Mouse (Mus musculus) midbrain, postnatal 0 days (tissue): Measurements from ENCODE around the gene Tent5b. TPM values are rescaled to one million over a fixed set of nuclear protein-coding genes. Genes with fewer than 3 reads are reported as not detected.

Experiments used
- ATAC-seq: fragments of 200-750 bp; cut with Nextera tagmentation; 2 replicates; pipeline ENCODE4 v1.8.0; 2017; ENCODE audit warnings: moderate number of reproducible peaks, mild to moderate bottlenecking, moderate TSS enrichment, moderate library complexity; ENCODE audit not compliant: low FRiP score
- DNase-seq: peaks from one replicate; pipeline ENCODE4 v3.0.0-alpha.2; 2015; ENCODE audit warnings: low spot score
- H3K27ac ChIP-seq: fragments of 300-500 bp; sonication (generic); 2 replicates; pipeline ENCODE4 v1.5.1; 2014; ENCODE audit warnings: low read depth, mild to moderate bottlenecking, low read length, mixed read lengths
- H3K27me3 ChIP-seq: fragments of 300-500 bp; sonication (generic); 2 replicates; pipeline ENCODE4 v1.6.1; 2014; ENCODE audit warnings: low read length, control low read depth, mixed read lengths; ENCODE audit not compliant: insufficient read depth
- H3K36me3 ChIP-seq: fragments of 300-500 bp; sonication (generic); 2 replicates; pipeline ENCODE4 v1.6.1; 2014; ENCODE audit warnings: low read length, control low read depth, mixed read lengths; ENCODE audit not compliant: insufficient read depth
- H3K4me1 ChIP-seq: fragments of 300-500 bp; sonication (generic); 2 replicates; pipeline ENCODE4 v1.6.1; 2014; ENCODE audit warnings: mild to moderate bottlenecking, control low read depth, antibody characterized with exemption, low read length, mixed read lengths; ENCODE audit not compliant: insufficient read depth
- H3K4me2 ChIP-seq: fragments of 300-500 bp; sonication (generic); 2 replicates; pipeline ENCODE4 v1.6.1; 2014; ENCODE audit warnings: low read depth, mild to moderate bottlenecking, low read length, mixed read lengths; ENCODE audit not compliant: poor library complexity, severe bottlenecking
- H3K4me3 ChIP-seq: fragments of 300-500 bp; sonication (generic); 2 replicates; pipeline ENCODE4 v1.5.1; 2014; ENCODE audit warnings: low read depth, mild to moderate bottlenecking, low read length, moderate library complexity
- H3K9ac ChIP-seq: fragments of 300-500 bp; sonication (generic); replicated peaks from 2 replicates; pipeline ENCODE4 v1.6.1; 2014; ENCODE audit warnings: mild to moderate bottlenecking, low read length, moderate library complexity, mixed read lengths; ENCODE audit not compliant: poor library complexity, severe bottlenecking
- H3K9me3 ChIP-seq: fragments of 300-500 bp; sonication (generic); 2 replicates; pipeline ENCODE4 v1.6.1; 2016; ENCODE audit warnings: low read length, control low read depth
- CTCF ChIP-seq: IDR thresholded peaks from 2 replicates; pipeline ENCODE4 v1.5.1; 2016; ENCODE audit warnings: antibody characterized with exemption, mild to moderate bottlenecking
- WGBS: fragments of 180-500 bp; shearing (Covaris S2); extraction: QIAGEN DNeasy Blood & Tissue Kit; methylation state at CpG from one replicate; pipeline ENCODE4 v1.1.7; 2014; 5-methylcytosine and 5-hydroxymethylcytosine counted together
- polyA plus RNA-seq: library from polyadenylated mRNA; unstranded; fragments of >200 nt; fragmentation: Nextera tagmentation; extraction: Ambion mirVana; gene quantifications from 2 replicates; pipeline ENCODE4 v1.2.1, GENCODE M21; 2015
- total RNA-seq: library from RNA; depleted of rRNA; stranded (reverse); fragments of >200 nt; gene quantifications from 2 replicates; pipeline ENCODE4 v1.2.3, GENCODE M21; 2014; rRNA removed

Tent5b gene
- total and polyA plus RNA-seq, 2 experiments from 2014 or later, result 0.27 to 0.77 TPM

DNA sequence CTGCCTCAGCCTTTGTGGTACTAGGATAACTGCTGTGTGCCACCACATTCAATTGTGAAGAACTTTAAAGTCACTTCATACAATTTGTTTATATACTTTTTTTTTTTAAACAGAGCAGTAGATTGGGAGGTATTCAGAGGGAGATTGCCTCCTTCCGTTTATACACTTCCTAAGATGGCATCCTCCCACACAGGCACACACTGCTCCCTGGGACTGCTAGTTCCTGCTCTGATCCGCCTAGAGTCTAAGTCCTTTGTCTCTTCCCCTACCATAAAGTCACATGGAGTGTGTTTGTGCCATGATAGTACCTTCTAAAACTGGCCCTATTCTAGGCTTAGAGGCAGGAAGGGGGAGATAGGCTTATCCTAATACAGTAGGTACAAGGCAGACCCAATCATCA, 41.6 kb downstream of the Tent5b start:
- no peak overlapping the region for H3K27ac ChIP-seq
- TF ChIP-seq CTCF, result no peak
- ATAC-seq (no peak), DNase-seq (no peak)
- H3K9ac ChIP-seq, result no peak overlapping the region
- H3K9me3 ChIP-seq, result no peaks in the 10 kb centered on the region
- H3K4me2 ChIP-seq, result no peak overlapping the region
- peaks cover 38% of the 10 kb centered on the region for H3K27me3 ChIP-seq
- H3K36me3 ChIP-seq, result no peaks in the 10 kb centered on the region
- H3K4me3 ChIP-seq, result no peak overlapping the region
- no peaks in the 10 kb centered on the region for H3K4me1 ChIP-seq
- WGBS, result 65% methylated on average over 2 of the region's 2 CpGs

DNA sequence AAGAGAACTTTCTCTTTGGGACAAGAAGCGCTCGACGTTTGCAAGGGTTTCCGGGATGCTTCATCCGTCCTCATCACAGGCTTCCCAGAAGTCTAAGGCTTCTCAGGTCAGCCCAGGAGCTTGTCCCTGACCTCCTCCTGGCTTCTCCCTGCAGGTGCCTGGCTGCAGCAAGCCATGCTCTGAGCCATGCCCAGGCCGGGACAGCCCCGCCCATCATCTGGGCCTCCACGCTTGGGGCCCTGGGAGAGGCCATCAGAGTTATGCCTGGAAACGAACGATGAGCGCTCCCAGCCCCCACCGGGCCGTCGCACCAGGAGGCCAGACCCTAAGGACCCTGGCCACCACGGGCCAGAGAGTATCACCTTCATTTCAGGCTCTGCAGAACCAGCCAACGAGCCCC, 47.9 kb downstream of the Tent5b start:
- no peak overlapping the region for H3K9ac ChIP-seq
- peaks cover 40% of the 10 kb centered on the region for H3K36me3 ChIP-seq
- no peaks in the 10 kb centered on the region for H3K9me3 ChIP-seq
- no peaks in the 10 kb centered on the region for H3K4me1 ChIP-seq
- no peaks in the 10 kb centered on the region for H3K27me3 ChIP-seq
- DNase-seq (no peak), ATAC-seq (no peak)
- H3K27ac ChIP-seq, result no peak overlapping the region
- 72% methylated on average over 16 of the region's 16 CpGs for WGBS
- H3K4me2 ChIP-seq, result no peak overlapping the region
- no peak overlapping the region for H3K4me3 ChIP-seq
- TF ChIP-seq CTCF, result no peak

DNA sequence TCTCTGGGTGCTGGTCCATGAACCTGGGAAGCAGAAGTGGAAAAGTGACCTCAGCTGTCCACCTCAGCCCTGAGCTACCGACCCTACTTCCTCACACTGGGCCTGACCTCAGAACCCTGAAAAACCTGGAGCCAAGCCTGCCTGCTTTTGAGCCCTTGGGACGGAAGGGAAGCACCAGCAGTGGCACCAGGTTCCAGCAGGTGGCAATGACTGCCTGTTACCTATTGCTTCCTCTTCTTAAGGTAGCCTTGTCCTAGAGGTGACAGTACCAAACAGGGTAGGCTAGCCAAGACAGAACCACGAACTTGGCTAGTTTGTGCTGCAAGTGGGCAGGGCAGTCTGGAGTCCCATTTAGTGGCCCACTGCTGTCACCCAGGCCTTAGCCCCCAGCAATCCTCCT, 52.8 kb downstream of the Tent5b start:
- ATAC-seq, result no peak
- TF ChIP-seq CTCF, result no peak

DNA sequence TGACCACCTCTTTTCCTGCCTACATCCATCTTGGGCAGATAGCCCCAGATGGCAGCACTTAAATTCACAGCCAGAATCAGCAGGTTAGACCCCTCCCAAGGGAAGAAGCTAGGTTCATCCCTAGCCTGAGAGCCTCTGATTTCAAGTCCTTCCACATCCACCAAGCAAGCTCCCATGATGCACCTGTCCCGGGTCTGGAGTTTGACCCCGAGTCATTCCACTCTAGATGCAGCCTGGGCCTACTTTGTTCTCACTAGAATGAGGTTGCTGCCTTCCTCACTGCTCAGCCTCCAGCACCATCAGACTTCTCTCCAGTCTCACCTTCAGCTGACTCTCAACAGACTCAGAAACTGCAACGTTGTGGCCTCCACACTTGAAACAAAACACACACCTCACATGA, 56.1 kb downstream of the Tent5b start:
- Histone ChIP-seq H3K27me3 (no peaks in the 10 kb centered on the region), H3K9ac (no peak overlapping the region), H3K36me3 (peaks cover 60% of the 10 kb centered on the region), H3K27ac (no peak overlapping the region), H3K4me2 (no peak overlapping the region), H3K4me1 (no peaks in the 10 kb centered on the region), H3K9me3 (no peaks in the 10 kb centered on the region), H3K4me3 (no peak overlapping the region)
- DNase-seq (no peak), ATAC-seq (no peak)
- TF ChIP-seq CTCF, result no peak
- 90% methylated on average over 3 of the region's 3 CpGs for WGBS

More for the DNA sequence above, 52.8 kb downstream of the Tent5b start:
- no peak overlapping the region for H3K27ac ChIP-seq
- peaks cover 75% of the 10 kb centered on the region for H3K36me3 ChIP-seq
- H3K4me2 ChIP-seq, result no peak overlapping the region
- no peak overlapping the region for H3K9ac ChIP-seq
- no peak overlapping the region for H3K4me3 ChIP-seq
- no peaks in the 10 kb centered on the region for H3K9me3 ChIP-seq
- WGBS, result 92% methylated on average over 3 of the region's 3 CpGs
- H3K4me1 ChIP-seq, result no peaks in the 10 kb centered on the region
- no peak for DNase-seq
- no peaks in the 10 kb centered on the region for H3K27me3 ChIP-seq

DNA sequence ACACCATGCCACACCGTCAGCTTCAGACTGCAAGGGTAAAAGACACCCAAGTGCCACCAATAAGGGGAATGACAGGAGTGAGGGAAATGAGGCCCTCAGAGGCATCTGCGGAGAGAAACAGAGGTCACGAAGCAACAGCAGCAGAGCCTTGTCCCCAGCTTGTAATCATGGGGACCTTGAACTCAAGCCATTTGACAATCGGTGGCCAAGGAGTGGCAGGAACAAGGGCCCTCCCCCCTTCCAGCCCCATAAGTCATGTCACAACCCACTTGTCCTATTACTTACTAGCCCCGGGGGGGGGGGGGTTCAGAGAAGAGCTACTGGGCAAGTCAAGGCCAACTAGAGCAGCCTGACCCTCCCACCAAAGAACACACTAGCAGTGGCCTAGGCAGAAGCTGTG, 56.7 kb downstream of the Tent5b start:
- no peak for DNase-seq
- H3K36me3 ChIP-seq, result peaks cover 55% of the 10 kb centered on the region
- H3K9me3 ChIP-seq, result no peaks in the 10 kb centered on the region
- H3K4me1 ChIP-seq, result no peaks in the 10 kb centered on the region
- no peak overlapping the region for H3K9ac ChIP-seq
- WGBS, result 91% methylated on average over 5 of the region's 5 CpGs
- no peaks in the 10 kb centered on the region for H3K27me3 ChIP-seq
- no peak overlapping the region for H3K4me3 ChIP-seq
- H3K27ac ChIP-seq, result no peak overlapping the region
- H3K4me2 ChIP-seq, result no peak overlapping the region
- no peak for ATAC-seq
- no peak for TF ChIP-seq CTCF

Other genes with a start within 250 kb of the Tent5b start
- 7.6 and 8.3 TPM in 2 replicates for gene Map3k6, start 239.3 kb upstream of the Tent5b start, total RNA-seq
- gene Map3k6, start 239.3 kb upstream of the Tent5b start, polyA plus RNA-seq, result 2.8 and 4.1 TPM in 2 replicates
- gene Sytl1, start 217.0 kb upstream of the Tent5b start, total RNA-seq, result 1.6 TPM in 1 of 2 replicates, not detected in the other
- gene Sytl1, start 217.0 kb upstream of the Tent5b start, polyA plus RNA-seq, result 0.21 and 0.26 TPM in 2 replicates
- 129 and 130 TPM in 2 replicates for gene Tmem222, start 202.3 kb upstream of the Tent5b start, total RNA-seq
- gene Tmem222, start 202.3 kb upstream of the Tent5b start, polyA plus RNA-seq, result 138 and 143 TPM in 2 replicates
- 43.0 and 54.8 TPM in 2 replicates for gene Wdtc1, start 126.7 kb upstream of the Tent5b start, total RNA-seq
- 14.4 and 15.6 TPM in 2 replicates for gene Wdtc1, start 126.7 kb upstream of the Tent5b start, polyA plus RNA-seq
- 29.5 and 34.9 TPM in 2 replicates for gene Slc9a1, start 110.4 kb upstream of the Tent5b start, total RNA-seq
- 11.8 and 12.8 TPM in 2 replicates for gene Slc9a1, start 110.4 kb upstream of the Tent5b start, polyA plus RNA-seq
- 45.2 and 52.2 TPM in 2 replicates for gene Trnp1, start 18.4 kb downstream of the Tent5b start, total RNA-seq
- gene Trnp1, start 18.4 kb downstream of the Tent5b start, polyA plus RNA-seq, result 15.2 and 17.5 TPM in 2 replicates
- gene Kdf1, start 38.8 kb downstream of the Tent5b start, total RNA-seq, result 0.47 and 2.0 TPM in 2 replicates
- gene Kdf1, start 38.8 kb downstream of the Tent5b start, polyA plus RNA-seq, result 0.77 and 1.2 TPM in 2 replicates
- gene Nudc, start 65.9 kb downstream of the Tent5b start, total RNA-seq, result 94.8 and 109 TPM in 2 replicates
- 227 and 262 TPM in 2 replicates for gene Nudc, start 65.9 kb downstream of the Tent5b start, polyA plus RNA-seq
- gene Nr0b2, start 73.2 kb downstream of the Tent5b start, total RNA-seq, result not detected in 2 replicates
- not detected in 2 replicates for gene Nr0b2, start 73.2 kb downstream of the Tent5b start, polyA plus RNA-seq
- 8.7 and 10.3 TPM in 2 replicates for gene Gpatch3, start 94.6 kb downstream of the Tent5b start, total RNA-seq
- 5.6 and 6.3 TPM in 2 replicates for gene Gpatch3, start 94.6 kb downstream of the Tent5b start, polyA plus RNA-seq
- gene Gpn2, start 104.2 kb downstream of the Tent5b start, total RNA-seq, result 22.7 and 23.6 TPM in 2 replicates
- gene Gpn2, start 104.2 kb downstream of the Tent5b start, polyA plus RNA-seq, result 16.2 and 16.7 TPM in 2 replicates
- 2.0 and 3.6 TPM in 2 replicates for gene Sfn, start 122.0 kb downstream of the Tent5b start, total RNA-seq
- 0.67 and 0.86 TPM in 2 replicates for gene Sfn, start 122.0 kb downstream of the Tent5b start, polyA plus RNA-seq
- gene Zdhhc18, start 170.0 kb downstream of the Tent5b start, total RNA-seq, result 19.2 and 26.7 TPM in 2 replicates
- gene Zdhhc18, start 170.0 kb downstream of the Tent5b start, polyA plus RNA-seq, result 5.9 and 7.3 TPM in 2 replicates
- gene Pigv, start 192.5 kb downstream of the Tent5b start, total RNA-seq, result 8.9 and 15.9 TPM in 2 replicates
- gene Pigv, start 192.5 kb downstream of the Tent5b start, polyA plus RNA-seq, result 13.5 and 14.8 TPM in 2 replicates